7 mouse cellular contexts compared by ENCODE assay signal in genomic region chr14:19987358-19987834, GRCm38 (mm10). TPM values are rescaled to one million over a fixed set of nuclear protein-coding genes. Genes with fewer than 3 reads are reported as not detected.
A peak's percentile ranks its signal among the peaks of the same experiment; 100 is the strongest.
DNase-seq lines count a peak whose midpoint lies in the region; ATAC-seq and TF ChIP-seq lines count a peak whose summit lies in the region.

No protein-coding gene starts in this region.

- H3K27ac ChIP-seq in lung, embryonic 15.5 days, result peak overlapping the region; percentile 91
- H3K27ac ChIP-seq in forebrain, embryonic 11.5 days (ENCODE audit: low read depth, low read length), result peak overlapping the region; percentile 98
- H3K27ac ChIP-seq in intestine, embryonic 14.5 days (ENCODE audit: low read depth), result peak overlapping the region; percentile 95
- H3K27ac ChIP-seq in neural tube, embryonic 14.5 days (ENCODE audit: low read depth, low read length), result peak overlapping the region; percentile 99

- no peak for TF ChIP-seq POLR2A in lung, adult 2 months (IDR thresholded peaks at IDR 0.05; ENCODE audit: borderline replicate concordance, extremely low read depth, low read depth, low read length)

- H3K36me3 ChIP-seq in lung, embryonic 15.5 days, result no peaks in the 10 kb centered on the region
- H3K36me3 ChIP-seq in forebrain, embryonic 11.5 days (ENCODE audit: control insufficient read depth, insufficient read depth, low read length), result no peaks in the 10 kb centered on the region
- H3K36me3 ChIP-seq in intestine, embryonic 14.5 days (ENCODE audit: control insufficient read depth, insufficient read depth, low read length), result no peaks in the 10 kb centered on the region
- H3K36me3 ChIP-seq in neural tube, embryonic 14.5 days (ENCODE audit: control insufficient read depth, insufficient read depth, low read length), result no peaks in the 10 kb centered on the region

- H3K9me3 ChIP-seq in lung, embryonic 15.5 days, result no peaks in the 10 kb centered on the region
- no peaks in the 10 kb centered on the region for H3K9me3 ChIP-seq in forebrain, embryonic 11.5 days (ENCODE audit: control insufficient read depth, low read length)
- no peaks in the 10 kb centered on the region for H3K9me3 ChIP-seq in intestine, embryonic 14.5 days (ENCODE audit: control insufficient read depth, low read length)
- H3K9me3 ChIP-seq in neural tube, embryonic 14.5 days (ENCODE audit: control insufficient read depth, low read length), result no peaks in the 10 kb centered on the region

- DNase-seq in lung, adult 2 months, result no peak
- DNase-seq in forebrain, embryonic 11.5 days (ENCODE audit: low spot score), result no peak
- no peak for DNase-seq in intestine, embryonic 14.5 days (ENCODE audit: low spot score)
- DNase-seq in layer of hippocampus, adult 9-10 months (ENCODE audit: low spot score), result no peak
- no peak for DNase-seq in gastrocnemius, postnatal 25 days

- H3K9ac ChIP-seq in lung, embryonic 15.5 days, result no peak overlapping the region
- peak overlapping the region; percentile 58 for H3K9ac ChIP-seq in forebrain, embryonic 11.5 days (ENCODE audit: low read length)
- peak overlapping the region; percentile 45; the same call in 1 of the 2 replicates for H3K9ac ChIP-seq in intestine, embryonic 14.5 days (ENCODE audit: low read length)
- H3K9ac ChIP-seq in neural tube, embryonic 14.5 days (replicated peaks; ENCODE audit: low read depth, low read length), result peak overlapping the region; percentile 44

- ATAC-seq in lung, embryonic 15.5 days (ENCODE audit: borderline replicate concordance, extremely low read depth, low FRiP score, low TSS enrichment), result no peak
- peak; percentile 81 for ATAC-seq in forebrain, embryonic 11.5 days (replicated peaks; ENCODE audit: low FRiP score)
- peak; percentile 41; the same call in 1 of the 2 replicates for ATAC-seq in intestine, embryonic 14.5 days (replicated peaks; ENCODE audit: low FRiP score, low TSS enrichment, low read depth)
- ATAC-seq in neural tube, embryonic 14.5 days (ENCODE audit: low read depth), result peak; percentile 57

- TF ChIP-seq CTCF in lung, adult 2 months (IDR thresholded peaks at IDR 0.05; ENCODE audit: insufficient read depth, low read length), result no peak

- no peaks in the 10 kb centered on the region for H3K27me3 ChIP-seq in lung, embryonic 15.5 days
- H3K27me3 ChIP-seq in forebrain, embryonic 11.5 days (ENCODE audit: control insufficient read depth, insufficient read depth, low read length), result no peaks in the 10 kb centered on the region
- H3K27me3 ChIP-seq in intestine, embryonic 14.5 days (replicated peaks; ENCODE audit: control insufficient read depth, insufficient read depth, low read length), result no peaks in the 10 kb centered on the region
- no peaks in the 10 kb centered on the region for H3K27me3 ChIP-seq in neural tube, embryonic 14.5 days (ENCODE audit: control insufficient read depth, insufficient read depth, low read length)

- WGBS in lung, embryonic 15.5 days, result 9% methylated on average over 8 of the region's 8 CpGs
- 18% methylated on average over 8 of the region's 8 CpGs for WGBS in lung, adult 2 months
- 8% methylated on average over 8 of the region's 8 CpGs for WGBS in forebrain, embryonic 11.5 days
- 7% methylated on average over 8 of the region's 8 CpGs for WGBS in intestine, embryonic 14.5 days
- WGBS in neural tube, embryonic 14.5 days, result 3% methylated on average over 8 of the region's 8 CpGs

- H3K4me3 ChIP-seq in lung, embryonic 15.5 days, result 0 out of 2 replicates have a peak overlapping the region, but pooled peaks have one; percentile 6
- no peak overlapping the region for H3K4me3 ChIP-seq in lung, adult 2 months (replicated peaks; ENCODE audit: extremely low read depth, low read depth, low read length)
- H3K4me3 ChIP-seq in forebrain, embryonic 11.5 days (ENCODE audit: low read depth, low read length), result peak overlapping the region; percentile 20; the same call in 1 of the 2 replicates
- H3K4me3 ChIP-seq in intestine, embryonic 14.5 days (ENCODE audit: low read depth, low read length), result peak overlapping the region; percentile 20
- peak overlapping the region; percentile 26 for H3K4me3 ChIP-seq in neural tube, embryonic 14.5 days (ENCODE audit: low read depth, low read length)

- H3K4me1 ChIP-seq in lung, embryonic 15.5 days, result peaks cover 41% of the 10 kb centered on the region
- peaks cover 10% of the 10 kb centered on the region for H3K4me1 ChIP-seq in lung, adult 2 months (ENCODE audit: control insufficient read depth, insufficient read depth, low read length)
- H3K4me1 ChIP-seq in forebrain, embryonic 11.5 days (replicated peaks; ENCODE audit: control insufficient read depth, insufficient read depth, low read length), result peaks cover 26% of the 10 kb centered on the region
- H3K4me1 ChIP-seq in intestine, embryonic 14.5 days (replicated peaks; ENCODE audit: control insufficient read depth, insufficient read depth, low read length), result peaks cover 29% of the 10 kb centered on the region
- peaks cover 29% of the 10 kb centered on the region for H3K4me1 ChIP-seq in neural tube, embryonic 14.5 days (ENCODE audit: control insufficient read depth, insufficient read depth, low read length)

- peak overlapping the region; percentile 47 for H3K4me2 ChIP-seq in lung, embryonic 15.5 days
- peak overlapping the region; percentile 55 for H3K4me2 ChIP-seq in forebrain, embryonic 11.5 days (ENCODE audit: low read depth, low read length, severe bottlenecking)
- H3K4me2 ChIP-seq in intestine, embryonic 14.5 days (ENCODE audit: low read length), result peak overlapping the region; percentile 54
- peak overlapping the region; percentile 63 for H3K4me2 ChIP-seq in neural tube, embryonic 14.5 days (ENCODE audit: low read depth, low read length)

RNA-seq across cellular contexts. Expression of gene Gng2, which starts 10.0 kb away (rescaled TPM):
- 71.5 and 73.0 TPM in 2 replicates for polyA plus RNA-seq in lung, embryonic 15.5 days (2015; fragmentation: Nextera tagmentation; extraction: Ambion mirVana)
- 11.9 and 16.1 TPM in 2 replicates for polyA plus RNA-seq in lung, adult 2 months (2012; rRNA removed)
- polyA plus RNA-seq in forebrain, embryonic 11.5 days (2014; fragmentation: Nextera tagmentation; extraction: Ambion mirVana), result 138 and 142 TPM in 2 replicates
- polyA plus RNA-seq in intestine, embryonic 14.5 days (2014; fragmentation: Nextera tagmentation; extraction: Ambion mirVana), result 74.0 and 76.2 TPM in 2 replicates
- polyA plus RNA-seq in neural tube, embryonic 14.5 days (2014; fragmentation: Nextera tagmentation; extraction: Ambion mirVana), result 338 and 451 TPM in 2 replicates
- total RNA-seq in gastrocnemius, postnatal 25 days (2021), result 1 to 10 TPM; 3.5 to 7.3 TPM
